Mouse (Mus musculus) hematopoietic stem cell, adult 5-6 weeks (primary cell): ENCODE results near the gene Galnt13. TPM values are rescaled to one million over a fixed set of nuclear protein-coding genes. Genes with fewer than 3 reads are reported as not detected.

ENCODE experiments used
- ATAC-seq, 2 experiments: fragments of 125-278 bp in 1 of 2; replicated peaks in 1 of 2; 2 replicates each; pipeline ENCODE4 v1.8.0; 2016 to 2017; ENCODE audit warnings: inconsistent platforms in 2 of 2, mild to moderate bottlenecking in 2 of 2, moderate number of reproducible peaks in 2 of 2, low read depth in 1 of 2, moderate TSS enrichment in 1 of 2; ENCODE audit not compliant: low FRiP score in 2 of 2, poor library complexity in 2 of 2, severe bottlenecking in 2 of 2, insufficient read depth in 1 of 2, low TSS enrichment in 1 of 2
- total RNA-seq: library from RNA; stranded (forward); fragments of 172-1452, 232-1000 nt; gene quantifications from 2 replicates; pipeline ENCODE4 v1.2.3, GENCODE M21; 2017

Gene Galnt13
- total RNA-seq, 1 experiment from 2014 or later: not detected

DNA sequence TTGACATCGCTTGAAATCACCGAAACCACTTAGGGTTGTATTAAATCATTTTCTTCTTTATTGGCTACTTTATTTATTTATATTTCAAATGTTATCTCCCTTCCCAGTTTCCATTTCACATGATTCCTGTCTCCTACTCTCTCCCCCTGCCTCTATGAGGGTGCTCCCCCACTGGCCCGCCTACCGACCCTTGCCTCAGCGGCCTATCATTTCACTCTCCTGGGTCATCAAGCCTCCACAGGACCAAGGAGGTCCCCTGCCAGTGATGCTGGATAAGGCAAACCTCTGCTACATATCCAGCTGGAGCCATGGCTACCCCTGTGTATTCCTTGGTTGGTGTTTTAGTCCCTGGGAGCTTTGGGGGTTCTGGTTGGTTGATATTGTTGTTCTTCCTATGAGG, 667.4 kb downstream of the Galnt13 start:
- ATAC-seq: no peak

DNA sequence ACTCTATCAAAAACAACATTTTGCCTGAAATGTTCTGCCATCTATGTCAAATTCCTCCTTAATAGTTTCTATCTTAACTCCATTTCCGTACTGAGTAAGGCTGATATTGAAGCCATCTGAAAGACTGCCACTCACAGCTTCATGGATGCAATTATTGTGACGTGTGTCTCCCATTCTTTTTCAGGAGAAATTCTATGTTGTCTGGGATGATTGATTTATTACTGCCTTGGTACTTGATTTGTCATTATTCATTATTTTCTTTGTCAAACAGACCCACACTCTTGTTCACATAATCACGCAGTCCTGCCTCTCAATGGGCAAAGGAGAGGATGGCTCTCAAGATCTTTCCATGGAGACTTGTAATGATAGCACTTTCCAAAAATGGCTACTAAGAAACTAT, 671.7 kb downstream of the Galnt13 start:
- no peak for ATAC-seq

DNA sequence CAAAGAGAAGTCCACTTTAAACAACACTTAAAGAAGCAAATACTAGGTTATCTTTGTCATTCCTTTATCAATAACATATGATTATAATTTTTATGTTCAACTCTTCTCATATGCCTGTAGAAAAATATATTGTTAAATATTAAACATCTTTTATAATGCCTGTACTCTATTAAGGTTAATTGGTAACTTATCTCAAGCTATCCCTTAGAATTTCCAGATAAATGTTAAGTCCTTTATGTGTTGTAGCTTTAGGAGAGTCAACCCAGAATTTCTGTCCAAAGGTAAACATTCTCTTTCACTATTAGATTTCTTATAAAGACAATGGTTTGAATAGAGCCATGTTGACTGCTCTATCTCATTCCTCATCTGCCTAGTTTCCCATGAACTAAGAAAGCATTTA, 717.0 kb downstream of the Galnt13 start:
- ATAC-seq: no peak

DNA sequence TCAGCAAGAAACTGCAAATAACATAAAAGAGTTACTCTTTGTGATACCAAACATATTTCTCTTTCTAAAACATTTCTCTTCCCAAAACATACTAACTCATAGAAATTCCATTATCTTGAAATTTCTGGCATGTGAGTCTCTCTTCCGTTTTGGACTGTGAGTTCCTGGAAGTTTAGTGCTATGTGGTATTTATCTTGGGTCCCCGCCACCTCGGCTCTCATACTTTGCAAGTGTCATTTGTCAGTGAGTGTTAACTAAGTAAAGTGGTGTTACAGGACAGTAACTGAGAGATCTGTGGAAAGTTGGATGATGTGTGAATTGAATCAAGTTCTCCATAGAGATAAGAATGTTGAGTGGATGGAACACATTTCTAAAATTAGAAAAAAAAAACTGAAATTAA, 728.7 kb downstream of the Galnt13 start:
- no peak for ATAC-seq
